Mouse (Mus musculus): ENCODE data around the gene Eif3b. TPM values are rescaled to one million over a fixed set of nuclear protein-coding genes. Genes with fewer than 3 reads are reported as not detected.
A peak's percentile ranks its signal among the peaks of the same experiment; 100 is the strongest.

Eif3b gene
- polyA plus RNA-seq (2012; ENCODE audit: insufficient read depth, insufficient read length, missing spikeins): 75.9 and 78.3 TPM in 2 replicates

GRCm38 (mm10) chr5:140418489-140419441 is at the start of gene Eif3b:
Gene Eif3b (plus strand): TSS chr5:140419328.
- peak within 1 kb of the TSS; percentile 97 for H3K27ac ChIP-seq (replicated peaks; ENCODE audit: low read depth, low read length)
- peak within 1 kb of the TSS; percentile 97 for H3K4me3 ChIP-seq (ENCODE audit: insufficient read depth, low read depth, low read length)
- peaks cover 9% of the 10 kb centered on the region for H3K4me1 ChIP-seq (ENCODE audit: control insufficient read depth, insufficient read depth, insufficient read length, low read length)

- no peak overlapping the region for H3K27ac ChIP-seq (replicated peaks; ENCODE audit: low read depth, low read length)
- no peak overlapping the region for H3K4me3 ChIP-seq (ENCODE audit: insufficient read depth, low read depth, low read length)
- H3K4me1 ChIP-seq (ENCODE audit: control insufficient read depth, insufficient read depth, insufficient read length, low read length): peaks cover 10% of the 10 kb centered on the region
These were observed 49.7 kb upstream of the Eif3b start for GRCm38 (mm10) chr5:140369466-140369865.

DNA sequence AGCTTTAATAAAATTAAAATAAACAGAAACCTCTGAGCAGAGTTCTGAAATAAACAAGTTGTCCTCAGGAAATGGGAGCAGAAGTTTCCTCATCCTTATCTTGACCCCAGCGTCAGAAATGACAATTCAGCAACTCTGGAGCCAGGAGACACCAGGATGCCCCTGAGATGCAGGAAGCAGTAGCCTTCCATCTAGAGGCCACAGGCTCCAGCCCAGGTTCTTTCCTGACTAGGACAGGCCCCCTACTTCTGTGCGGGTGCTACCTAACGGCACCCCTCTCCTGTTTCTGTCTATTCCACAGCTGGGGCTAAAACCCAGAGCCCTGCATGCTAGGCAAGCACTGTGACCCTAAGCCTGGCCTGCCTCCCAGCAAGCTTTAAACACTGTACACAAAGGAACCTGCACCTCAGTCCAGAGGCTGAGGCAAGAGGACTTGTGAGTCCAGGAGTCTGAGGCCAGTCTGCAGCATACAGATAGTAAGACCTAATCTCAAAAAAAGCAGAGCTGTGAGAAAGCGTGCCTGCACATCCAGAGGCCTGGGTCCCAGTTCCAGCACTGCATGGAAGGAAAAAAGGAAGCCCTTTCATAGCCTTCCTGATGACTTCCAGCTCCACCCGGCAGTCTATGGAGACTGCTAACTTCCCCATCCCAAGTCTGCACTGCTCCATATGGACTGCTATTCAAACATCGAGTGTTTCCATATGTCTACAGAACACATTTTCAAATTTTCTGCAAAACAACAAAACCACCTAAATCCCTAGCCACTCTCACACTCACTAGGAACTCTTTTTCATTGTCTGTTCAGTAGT is 48.5 kb upstream of the Eif3b start:
- Histone ChIP-seq H3K27ac (replicated peaks; ENCODE audit: low read depth, low read length) (peak overlapping the region; percentile 53), H3K4me1 (ENCODE audit: control insufficient read depth, insufficient read depth, insufficient read length, low read length) (peaks cover 10% of the 10 kb centered on the region), H3K4me3 (ENCODE audit: insufficient read depth, low read depth, low read length) (no peak overlapping the region)

DNA sequence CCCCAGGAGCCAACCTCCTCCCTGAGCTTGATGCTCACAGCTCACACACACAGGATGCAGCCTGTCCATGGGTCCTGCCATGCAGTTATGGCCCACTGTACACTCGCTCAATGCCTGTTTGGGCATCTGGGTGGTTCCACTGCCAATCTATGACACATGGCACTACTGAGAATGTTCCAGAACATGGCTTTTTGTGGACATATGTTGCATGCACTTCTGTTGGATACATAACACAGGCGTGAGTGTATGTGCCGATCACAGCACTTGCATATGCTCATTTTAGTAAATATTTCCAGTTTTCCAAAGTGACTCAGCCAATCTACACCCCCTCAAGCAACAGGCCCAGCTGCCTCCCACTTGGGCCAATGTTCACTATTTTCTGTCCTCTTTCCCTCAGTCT is 47.5 kb upstream of the Eif3b start:
- H3K4me1 ChIP-seq (ENCODE audit: control insufficient read depth, insufficient read depth, insufficient read length, low read length): peaks cover 10% of the 10 kb centered on the region
- no peak overlapping the region for H3K27ac ChIP-seq (replicated peaks; ENCODE audit: low read depth, low read length)

GRCm38 (mm10) chr5:140373711-140374110 is 45.4 kb upstream of the Eif3b start:
- Histone ChIP-seq H3K4me1 (ENCODE audit: control insufficient read depth, insufficient read depth, insufficient read length, low read length) (peaks cover 15% of the 10 kb centered on the region), H3K27ac (replicated peaks; ENCODE audit: low read depth, low read length) (no peak overlapping the region), H3K4me3 (ENCODE audit: insufficient read depth, low read depth, low read length) (no peak overlapping the region)

More for the DNA sequence above, 47.5 kb upstream of the Eif3b start:
- no peak overlapping the region for H3K4me3 ChIP-seq (ENCODE audit: insufficient read depth, low read depth, low read length)

- Histone ChIP-seq H3K27ac (replicated peaks; ENCODE audit: low read depth, low read length) (no peak overlapping the region), H3K4me1 (ENCODE audit: control insufficient read depth, insufficient read depth, insufficient read length, low read length) (peaks cover 15% of the 10 kb centered on the region), H3K4me3 (ENCODE audit: insufficient read depth, low read depth, low read length) (no peak overlapping the region)
These were observed 44.9 kb upstream of the Eif3b start for GRCm38 (mm10) chr5:140374226-140374625.

DNA sequence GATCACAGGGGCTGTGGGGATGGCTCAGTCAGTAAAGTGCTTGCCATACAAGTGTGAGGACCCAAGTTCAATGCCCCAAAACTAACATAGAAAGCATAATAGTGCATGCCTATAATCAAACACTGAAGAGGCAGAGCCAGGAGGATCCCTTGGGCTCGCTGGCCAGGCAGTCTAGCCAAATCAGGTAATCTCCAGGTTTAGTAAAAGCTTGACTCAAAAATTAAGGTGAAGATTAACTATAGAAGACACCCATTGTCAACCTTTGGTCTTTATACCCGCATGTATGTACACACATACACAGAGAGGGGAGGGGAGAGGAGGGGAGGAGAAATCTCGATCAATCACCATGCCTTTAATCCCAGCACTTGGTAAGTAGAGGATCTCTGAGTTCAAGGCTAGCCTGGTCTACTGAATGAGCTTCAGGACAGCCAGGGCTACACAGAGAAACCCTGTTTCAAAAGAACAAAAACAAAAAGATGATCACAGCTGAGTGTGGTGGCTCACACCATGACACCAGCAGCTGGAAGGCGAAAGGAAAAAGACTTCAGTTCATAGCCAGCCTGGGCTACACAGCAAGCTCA is 43.8 kb upstream of the Eif3b start:
- H3K27ac ChIP-seq (replicated peaks; ENCODE audit: low read depth, low read length): no peak overlapping the region
- H3K4me3 ChIP-seq (ENCODE audit: insufficient read depth, low read depth, low read length): no peak overlapping the region
- H3K4me1 ChIP-seq (ENCODE audit: control insufficient read depth, insufficient read depth, insufficient read length, low read length): peaks cover 15% of the 10 kb centered on the region

GRCm38 (mm10) chr5:140378121-140378853 is 40.8 kb upstream of the Eif3b start:
- H3K4me3 ChIP-seq (ENCODE audit: insufficient read depth, low read depth, low read length): no peak overlapping the region
- H3K4me1 ChIP-seq (ENCODE audit: control insufficient read depth, insufficient read depth, insufficient read length, low read length): peaks cover 10% of the 10 kb centered on the region
- no peak overlapping the region; the same call in 1 of the 2 replicates for H3K27ac ChIP-seq (replicated peaks; ENCODE audit: low read depth, low read length)

GRCm38 (mm10) chr5:140379299-140379698 is 39.8 kb upstream of the Eif3b start:
- Histone ChIP-seq H3K4me3 (ENCODE audit: insufficient read depth, low read depth, low read length) (no peak overlapping the region), H3K4me1 (ENCODE audit: control insufficient read depth, insufficient read depth, insufficient read length, low read length) (peaks cover 12% of the 10 kb centered on the region), H3K27ac (replicated peaks; ENCODE audit: low read depth, low read length) (peak overlapping the region; percentile 67)

DNA sequence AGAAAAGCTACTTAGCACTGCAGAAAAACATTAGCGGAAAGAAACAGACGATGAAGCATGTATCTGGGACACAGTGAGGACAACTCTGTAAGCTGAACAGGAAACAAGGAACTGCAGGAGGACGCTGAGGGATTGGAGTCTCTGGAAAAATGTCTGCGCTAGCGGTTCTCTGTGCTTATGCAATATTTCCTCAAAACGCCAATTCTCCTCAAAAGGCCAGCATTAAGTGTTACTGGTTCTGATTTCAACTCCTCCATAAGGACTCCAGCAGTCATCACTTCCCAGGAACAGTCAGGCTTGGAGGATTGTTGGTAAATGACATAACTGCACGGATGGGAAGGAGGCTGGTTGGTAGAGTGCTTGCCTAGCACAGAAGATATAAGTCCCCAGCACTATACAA is 38.0 kb upstream of the Eif3b start:
- H3K27ac ChIP-seq (replicated peaks; ENCODE audit: low read depth, low read length): peak overlapping the region; percentile 29; the same call in 1 of the 2 replicates
- no peak overlapping the region for H3K4me3 ChIP-seq (ENCODE audit: insufficient read depth, low read depth, low read length)
- peaks cover 12% of the 10 kb centered on the region for H3K4me1 ChIP-seq (ENCODE audit: control insufficient read depth, insufficient read depth, insufficient read length, low read length)

- Histone ChIP-seq H3K4me1 (ENCODE audit: control insufficient read depth, insufficient read depth, insufficient read length, low read length) (peaks cover 12% of the 10 kb centered on the region), H3K4me3 (ENCODE audit: insufficient read depth, low read depth, low read length) (no peak overlapping the region), H3K27ac (replicated peaks; ENCODE audit: low read depth, low read length) (no peak overlapping the region)
These were observed 36.4 kb upstream of the Eif3b start for GRCm38 (mm10) chr5:140382688-140383087.

DNA sequence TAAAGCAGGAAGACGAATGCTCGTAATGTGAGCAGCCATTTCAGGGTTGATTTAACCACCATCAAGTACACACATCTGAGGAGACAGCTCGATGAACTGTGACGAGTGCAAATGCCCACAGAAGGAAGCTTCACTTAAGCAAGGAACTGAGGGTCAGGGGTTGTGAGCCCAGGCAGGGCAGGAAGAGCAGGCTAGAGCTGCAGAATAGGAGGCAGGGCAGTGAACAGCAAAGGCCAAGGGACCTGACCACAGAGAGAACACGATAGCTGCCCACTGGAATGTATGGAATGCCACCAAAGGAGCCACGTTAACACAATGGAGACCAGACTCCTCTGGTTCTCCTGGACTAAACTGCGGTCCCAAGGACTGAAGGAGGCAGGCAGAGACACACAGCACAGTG is 35.6 kb upstream of the Eif3b start:
- no peak overlapping the region for H3K4me3 ChIP-seq (ENCODE audit: insufficient read depth, low read depth, low read length)
- peaks cover 7% of the 10 kb centered on the region for H3K4me1 ChIP-seq (ENCODE audit: control insufficient read depth, insufficient read depth, insufficient read length, low read length)

DNA sequence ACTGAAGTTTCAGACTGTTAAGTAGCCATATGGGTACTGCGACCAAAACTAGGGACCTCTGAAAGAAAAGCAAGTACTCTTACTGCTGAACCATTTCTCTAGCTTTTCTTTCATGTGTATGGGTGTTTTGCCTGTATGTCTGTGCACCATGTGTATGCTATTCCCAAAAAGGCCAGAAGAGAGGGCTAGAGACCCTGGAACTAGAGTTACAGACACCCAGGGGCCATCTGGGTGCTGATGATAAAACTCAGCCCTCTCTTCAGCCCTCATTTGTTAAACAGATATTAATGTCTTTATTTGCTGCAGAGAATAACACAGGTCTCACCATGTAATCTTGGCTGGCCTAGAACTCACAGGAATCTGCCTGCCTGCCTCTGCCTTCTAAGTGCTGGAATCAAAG is 34.7 kb upstream of the Eif3b start:
- no peak overlapping the region for H3K27ac ChIP-seq (replicated peaks; ENCODE audit: low read depth, low read length)
- peaks cover 6% of the 10 kb centered on the region for H3K4me1 ChIP-seq (ENCODE audit: control insufficient read depth, insufficient read depth, insufficient read length, low read length)
- H3K4me3 ChIP-seq (ENCODE audit: insufficient read depth, low read depth, low read length): no peak overlapping the region

More for the DNA sequence above, 35.6 kb upstream of the Eif3b start:
- H3K27ac ChIP-seq (replicated peaks; ENCODE audit: low read depth, low read length): no peak overlapping the region

GRCm38 (mm10) chr5:140387236-140387635 is 31.9 kb upstream of the Eif3b start:
- Histone ChIP-seq H3K4me1 (ENCODE audit: control insufficient read depth, insufficient read depth, insufficient read length, low read length) (peaks cover 4% of the 10 kb centered on the region; the same call in 1 of the 2 replicates), H3K27ac (replicated peaks; ENCODE audit: low read depth, low read length) (no peak overlapping the region), H3K4me3 (ENCODE audit: insufficient read depth, low read depth, low read length) (peak overlapping the region; percentile 76)
